Mouse (Mus musculus): ENCODE measurements around the gene Slc7a8.

GRCm38 (mm10) chr14:54676290-54676689 lies 105.5 kb downstream of the Slc7a8 start:
- no peak for TF ChIP-seq CTCF (IDR thresholded peaks at IDR 0.05; ENCODE audit: low read depth)
- TF ChIP-seq EP300 (IDR thresholded peaks at IDR 0.05; ENCODE audit: low read depth), result no peak

All from liver, postnatal 0 days (tissue).